Mouse (Mus musculus): Measurements from ENCODE around the gene Nedd8. TPM values are rescaled to one million over a fixed set of nuclear protein-coding genes. Genes with fewer than 3 reads are reported as not detected.

Gene Nedd8
- polyA plus RNA-seq, 1 experiment from 2014 or later: 594 TPM

DNA sequence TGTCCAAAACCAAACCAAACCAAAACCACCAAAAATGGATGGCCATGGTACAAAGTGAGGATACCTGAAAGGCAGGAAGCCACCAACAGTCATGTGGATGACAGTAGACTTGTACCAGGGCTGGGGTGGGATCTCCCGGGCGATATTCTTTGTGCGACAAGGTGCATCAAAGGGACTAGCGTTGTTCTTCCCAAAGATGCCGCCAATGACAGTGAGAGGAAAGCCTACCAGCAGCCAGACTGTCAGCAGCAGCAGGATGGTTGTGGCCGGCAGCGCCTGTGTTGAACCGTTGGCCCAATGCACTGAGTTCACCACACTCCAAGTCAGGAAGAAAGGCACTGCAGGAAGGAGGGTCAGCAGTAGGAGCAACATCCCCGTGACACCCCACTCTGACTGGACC, 34.1 kb downstream of the Nedd8 start, which contains the start of gene Gm49378:
Gene Gm49378 (minus strand): TSS at position 101 of the 400 bp plus-strand sequence.
- no peak for ATAC-seq (ENCODE audit: insufficient number of reproducible peaks, insufficient read depth, low FRiP score, low TSS enrichment, low read depth)
- Histone ChIP-seq H3K9me3 (no peaks in the 10 kb centered on the region), H3K4me3 (replicated peaks) (no peak within 1 kb of the TSS), H3K9ac (replicated peaks) (no peak within 1 kb of the TSS), H3K36me3 (peaks cover 75% of the 10 kb centered on the region), H3K27me3 (no peaks in the 10 kb centered on the region), H3K4me2 (no peak within 1 kb of the TSS), H3K27ac (no peak within 1 kb of the TSS), H3K4me1 (replicated peaks) (peaks cover 27% of the 10 kb centered on the region)
- WGBS: 96% methylated on average over 9 of the region's 9 CpGs

DNA sequence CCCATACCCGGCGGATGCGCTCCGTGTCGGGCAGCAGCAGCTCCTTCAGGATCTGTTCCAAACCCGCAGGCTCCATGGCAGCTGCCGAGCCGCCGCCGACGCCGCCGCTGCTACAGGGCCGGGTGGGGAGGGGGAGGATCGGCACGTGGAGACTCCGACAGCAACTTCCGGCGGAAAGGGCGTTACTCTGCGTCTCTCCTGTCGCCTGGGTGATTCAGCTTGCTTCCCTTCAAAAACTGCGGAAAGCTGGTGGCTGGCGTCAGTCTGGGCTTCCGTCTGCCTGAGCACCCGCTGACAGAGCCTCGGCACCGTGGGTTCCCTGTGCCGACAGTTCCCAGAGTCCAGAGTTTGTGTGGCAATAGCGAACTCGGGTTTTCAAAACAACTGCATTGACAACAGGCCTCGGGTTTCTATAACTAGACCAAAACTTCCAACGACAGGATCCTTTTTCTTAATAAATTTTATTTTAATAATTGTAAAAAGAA, 36.4 kb downstream of the Nedd8 start, which contains the start of gene Ipo4:
Gene Ipo4 (minus strand): TSS at position 435 of the 485 bp plus-strand sequence.
- ATAC-seq (ENCODE audit: insufficient number of reproducible peaks, insufficient read depth, low FRiP score, low TSS enrichment, low read depth): peak; percentile 79
- Histone ChIP-seq H3K9ac (replicated peaks) (peak within 1 kb of the TSS; percentile 72), H3K36me3 (peaks cover 85% of the 10 kb centered on the region), H3K9me3 (no peaks in the 10 kb centered on the region), H3K27ac (peak within 1 kb of the TSS; percentile 73), H3K4me2 (peak within 1 kb of the TSS; percentile 81), H3K27me3 (no peaks in the 10 kb centered on the region), H3K4me3 (replicated peaks) (peak within 1 kb of the TSS; percentile 67), H3K4me1 (replicated peaks) (peaks cover 16% of the 10 kb centered on the region)
- WGBS: 3% methylated on average over 26 of the region's 33 CpGs

DNA sequence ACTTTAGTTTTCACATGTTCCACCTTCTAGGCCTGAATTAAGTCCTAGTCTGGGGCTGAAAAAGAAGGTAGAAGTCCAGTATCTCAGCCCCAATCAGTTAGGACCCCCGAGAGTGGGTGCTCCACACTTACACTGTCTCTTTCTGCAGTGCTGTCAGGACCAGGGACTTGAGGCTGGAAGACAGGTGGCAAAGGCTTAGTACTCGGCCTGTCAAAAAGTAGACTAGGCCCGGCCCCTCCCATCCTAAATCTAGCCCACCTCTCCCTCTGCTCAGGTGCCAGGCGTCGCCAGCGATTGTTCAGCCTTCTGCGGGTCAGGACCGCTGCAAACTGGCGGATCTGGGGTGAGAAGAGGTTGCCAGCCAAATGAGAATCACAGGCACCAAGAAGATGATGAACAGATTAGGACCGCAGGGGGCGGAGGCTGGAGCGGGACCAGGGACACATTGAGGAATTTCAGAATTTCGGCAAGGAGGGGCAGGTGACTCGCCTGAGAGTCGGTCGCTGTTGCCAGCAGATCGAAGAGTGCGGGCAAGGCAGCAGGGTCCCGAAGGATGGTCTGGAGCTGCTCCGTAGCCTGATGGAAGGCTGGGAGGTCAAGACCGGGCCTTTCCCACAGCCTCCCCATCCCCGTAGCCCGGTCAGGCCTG, 36.9 kb downstream of the Nedd8 start:
- peaks cover 85% of the 10 kb centered on the region for H3K36me3 ChIP-seq
- H3K4me1 ChIP-seq (replicated peaks): peaks cover 16% of the 10 kb centered on the region
- peak; percentile 80 for ATAC-seq (ENCODE audit: insufficient number of reproducible peaks, insufficient read depth, low FRiP score, low TSS enrichment, low read depth)

DNA sequence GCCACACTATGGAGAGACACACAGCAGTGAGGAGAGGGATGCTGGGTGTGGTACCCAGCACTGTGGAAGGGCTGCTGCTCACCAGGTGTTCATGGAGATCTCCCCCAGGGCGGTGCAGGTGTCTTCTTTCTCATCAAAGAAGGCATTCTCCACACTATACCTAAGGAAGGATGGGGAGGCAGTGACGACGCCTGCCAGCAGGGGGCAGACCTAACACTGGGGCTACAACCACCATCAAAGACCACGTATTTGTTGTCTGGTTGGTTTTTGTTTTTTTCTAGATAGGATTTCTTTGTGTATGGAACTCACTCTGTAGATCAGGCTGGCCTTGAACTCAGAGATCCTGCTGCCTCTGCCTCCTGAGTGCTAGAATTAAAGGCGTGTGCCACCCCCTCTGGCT, 42.6 kb downstream of the Nedd8 start:
- no peak overlapping the region for H3K27ac ChIP-seq
- H3K4me1 ChIP-seq (replicated peaks): 0 out of 2 replicates have a peak, but pooled peaks cover 3% of the 10 kb centered on the region
- 55% methylated on average over 5 of the region's 5 CpGs for WGBS
- H3K36me3 ChIP-seq: peaks cover 100% of the 10 kb centered on the region
- no peak for ATAC-seq (ENCODE audit: insufficient number of reproducible peaks, insufficient read depth, low FRiP score, low TSS enrichment, low read depth)
- H3K4me3 ChIP-seq (replicated peaks): no peak overlapping the region
- no peak overlapping the region for H3K4me2 ChIP-seq
- H3K27me3 ChIP-seq: no peaks in the 10 kb centered on the region
- no peak overlapping the region for H3K9ac ChIP-seq (replicated peaks)
- no peaks in the 10 kb centered on the region for H3K9me3 ChIP-seq

More for the DNA sequence above, 36.9 kb downstream of the Nedd8 start:
- WGBS: 4% methylated on average over 23 of the region's 23 CpGs
- peak overlapping the region; percentile 81 for H3K4me2 ChIP-seq
- no peaks in the 10 kb centered on the region for H3K27me3 ChIP-seq
- H3K4me3 ChIP-seq (replicated peaks): peak overlapping the region; percentile 67
- peak overlapping the region; percentile 72 for H3K9ac ChIP-seq (replicated peaks)
- peak overlapping the region; percentile 73 for H3K27ac ChIP-seq
- H3K9me3 ChIP-seq: no peaks in the 10 kb centered on the region

- H3K4me1 ChIP-seq (replicated peaks): no peaks in the 10 kb centered on the region
- 79% methylated on average over 27 of the region's 27 CpGs for WGBS
- no peak overlapping the region for H3K9ac ChIP-seq (replicated peaks)
- no peak for ATAC-seq (ENCODE audit: insufficient number of reproducible peaks, insufficient read depth, low FRiP score, low TSS enrichment, low read depth)
- H3K4me3 ChIP-seq (replicated peaks): no peak overlapping the region
- no peak overlapping the region for H3K4me2 ChIP-seq
- no peak overlapping the region for H3K27ac ChIP-seq
- H3K36me3 ChIP-seq: peaks cover 98% of the 10 kb centered on the region
- H3K9me3 ChIP-seq: no peaks in the 10 kb centered on the region
- no peaks in the 10 kb centered on the region for H3K27me3 ChIP-seq
Observed at GRCm38 (mm10) chr14:55628077-55628827, 43.7 kb downstream of the Nedd8 start.

- Histone ChIP-seq H3K4me2 (peak overlapping the region; percentile 45), H3K27me3 (no peaks in the 10 kb centered on the region), H3K9ac (replicated peaks) (no peak overlapping the region), H3K36me3 (peaks cover 6% of the 10 kb centered on the region; the same call in 1 of the 2 replicates), H3K4me1 (replicated peaks) (peaks cover 7% of the 10 kb centered on the region), H3K27ac (no peak overlapping the region), H3K9me3 (no peaks in the 10 kb centered on the region), H3K4me3 (replicated peaks) (peak overlapping the region; percentile 32)
- ATAC-seq (ENCODE audit: insufficient number of reproducible peaks, insufficient read depth, low FRiP score, low TSS enrichment, low read depth): no peak
- 47% methylated on average over 22 of the region's 22 CpGs for WGBS
Observed at GRCm38 (mm10) chr14:55618486-55619195, 53.3 kb downstream of the Nedd8 start.

GRCm38 (mm10) chr14:55617822-55618221, 54.1 kb downstream of the Nedd8 start, which contains the start of gene Rec8:
Gene Rec8, plus strand, starts transcription at chr14:55618037.
- no peak within 1 kb of the TSS for H3K9ac ChIP-seq (replicated peaks)
- H3K27ac ChIP-seq: no peak within 1 kb of the TSS
- H3K36me3 ChIP-seq: 0 out of 2 replicates have a peak, but pooled peaks cover 2% of the 10 kb centered on the region
- H3K4me3 ChIP-seq (replicated peaks): peak within 1 kb of the TSS; percentile 32
- peak within 1 kb of the TSS; percentile 45 for H3K4me2 ChIP-seq
- H3K27me3 ChIP-seq: no peaks in the 10 kb centered on the region
- H3K9me3 ChIP-seq: no peaks in the 10 kb centered on the region
- WGBS: 15% methylated on average over 21 of the region's 21 CpGs
- peaks cover 7% of the 10 kb centered on the region for H3K4me1 ChIP-seq (replicated peaks)
- ATAC-seq (ENCODE audit: insufficient number of reproducible peaks, insufficient read depth, low FRiP score, low TSS enrichment, low read depth): peak; percentile 72

- peaks cover 7% of the 10 kb centered on the region for H3K4me1 ChIP-seq (replicated peaks)
- no peak for ATAC-seq (ENCODE audit: insufficient number of reproducible peaks, insufficient read depth, low FRiP score, low TSS enrichment, low read depth)
- no peak overlapping the region for H3K4me2 ChIP-seq
- no peak overlapping the region for H3K27ac ChIP-seq
- whole genome bisulfite sequencing: 87% methylated on average over 2 of the region's 2 CpGs
- no peak overlapping the region for H3K9ac ChIP-seq (replicated peaks)
- no peaks in the 10 kb centered on the region for H3K36me3 ChIP-seq
- no peak overlapping the region for H3K4me3 ChIP-seq (replicated peaks)
- H3K9me3 ChIP-seq: no peaks in the 10 kb centered on the region
- no peaks in the 10 kb centered on the region for H3K27me3 ChIP-seq
Observed at GRCm38 (mm10) chr14:55616844-55617243, 55.1 kb downstream of the Nedd8 start.

- H3K9ac ChIP-seq (replicated peaks): no peak overlapping the region
- H3K4me1 ChIP-seq (replicated peaks): peaks cover 7% of the 10 kb centered on the region
- no peaks in the 10 kb centered on the region for H3K27me3 ChIP-seq
- H3K36me3 ChIP-seq: no peaks in the 10 kb centered on the region
- 53% methylated on average over 2 of the region's 2 CpGs for WGBS
- H3K4me2 ChIP-seq: no peak overlapping the region
- H3K27ac ChIP-seq: no peak overlapping the region
- no peak for ATAC-seq (ENCODE audit: insufficient number of reproducible peaks, insufficient read depth, low FRiP score, low TSS enrichment, low read depth)
- no peak overlapping the region for H3K4me3 ChIP-seq (replicated peaks)
- H3K9me3 ChIP-seq: no peaks in the 10 kb centered on the region
Observed at GRCm38 (mm10) chr14:55615876-55616275, 56.0 kb downstream of the Nedd8 start.

- 81% methylated on average over 7 of the region's 7 CpGs for WGBS
- H3K36me3 ChIP-seq: peaks cover 6% of the 10 kb centered on the region
Observed at GRCm38 (mm10) chr14:55614565-55615178, 57.3 kb downstream of the Nedd8 start.

More at GRCm38 (mm10) chr14:55614565-55615178, 57.3 kb downstream of the Nedd8 start:
- Histone ChIP-seq H3K27me3 (no peaks in the 10 kb centered on the region), H3K27ac (no peak overlapping the region), H3K4me2 (no peak overlapping the region), H3K9me3 (no peaks in the 10 kb centered on the region), H3K9ac (replicated peaks) (no peak overlapping the region), H3K4me3 (replicated peaks) (no peak overlapping the region), H3K4me1 (replicated peaks) (peaks cover 7% of the 10 kb centered on the region)
- ATAC-seq (ENCODE audit: insufficient number of reproducible peaks, insufficient read depth, low FRiP score, low TSS enrichment, low read depth): no peak

Data from limb, embryonic 12.5 days (tissue).